Mouse (Mus musculus) frontal cortex, postnatal 25 days (tissue): ENCODE data around the gene Gm29427.
"Not testable (repeated sequence)": the region's sequence is repeated elsewhere in the genome, so short reads cannot be mapped to it uniquely, and the experiment has no call there.

Experiments
- DNase-seq, 2 experiments: peaks; one replicate each; pipeline ENCODE4 v3.0.0; 2022; ENCODE audit warnings: low spot score in 2 of 2

Gm29427 gene

DNA sequence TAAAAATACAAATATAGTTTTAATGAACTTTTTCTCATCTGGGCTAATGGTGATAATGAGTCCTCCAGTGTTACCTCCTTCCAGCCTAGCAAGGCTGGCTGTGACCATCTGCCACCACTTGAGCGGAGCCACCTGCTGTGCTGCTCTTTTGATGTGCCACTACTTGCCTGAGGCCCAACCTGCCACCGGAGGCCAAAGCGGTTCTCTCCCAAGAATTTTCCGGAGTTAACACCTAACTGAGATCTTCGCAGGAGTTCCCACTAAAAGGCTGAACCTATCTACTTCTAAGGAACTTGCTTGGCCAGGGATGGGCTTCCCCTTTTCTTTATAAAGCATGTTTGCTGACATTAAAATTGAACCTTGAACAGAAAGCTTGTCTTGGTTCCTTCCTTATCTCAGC, 56.0 kb downstream of the Gm29427 start:
- not testable (repeated sequence) for DNase-seq

DNA sequence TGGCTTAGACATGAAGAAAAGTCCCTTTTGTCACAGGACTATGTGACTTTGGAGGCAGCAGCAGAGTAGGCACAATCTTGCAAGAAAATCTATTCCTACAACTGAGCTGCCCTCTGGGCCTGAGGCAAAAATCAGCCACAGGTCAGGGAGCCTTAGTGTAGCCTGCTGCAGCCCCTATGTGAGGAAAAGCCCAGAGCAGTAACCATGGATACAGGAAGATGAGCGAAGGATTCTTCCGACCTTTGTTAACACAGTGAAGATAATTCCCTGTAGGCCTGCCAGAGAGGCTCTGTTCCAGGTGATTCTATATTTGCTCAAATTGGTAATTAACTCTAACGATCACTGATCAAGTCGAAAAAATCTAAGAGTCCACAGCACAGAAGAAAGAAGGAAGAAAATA, 71.5 kb downstream of the Gm29427 start:
- DNase-seq, result no peak

DNA sequence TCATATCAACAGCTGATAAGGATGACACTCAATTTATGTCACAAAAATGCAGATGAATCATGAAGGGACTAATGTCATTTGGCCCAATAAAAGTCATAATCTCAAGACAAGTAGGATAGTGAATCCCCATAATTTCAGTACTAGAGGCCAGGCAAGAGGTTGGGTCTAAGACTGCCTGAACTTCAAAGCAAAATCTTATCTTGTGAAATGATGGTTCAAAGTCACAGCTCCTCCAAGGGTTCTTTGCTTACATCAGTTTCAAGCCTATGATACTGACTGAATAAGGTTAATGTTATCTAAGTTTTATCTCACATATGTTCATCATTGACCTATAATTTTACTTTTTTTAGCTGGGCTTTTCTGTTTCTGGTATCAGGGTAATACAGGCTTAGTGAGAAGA, 74.6 kb downstream of the Gm29427 start:
- no peak for DNase-seq

DNA sequence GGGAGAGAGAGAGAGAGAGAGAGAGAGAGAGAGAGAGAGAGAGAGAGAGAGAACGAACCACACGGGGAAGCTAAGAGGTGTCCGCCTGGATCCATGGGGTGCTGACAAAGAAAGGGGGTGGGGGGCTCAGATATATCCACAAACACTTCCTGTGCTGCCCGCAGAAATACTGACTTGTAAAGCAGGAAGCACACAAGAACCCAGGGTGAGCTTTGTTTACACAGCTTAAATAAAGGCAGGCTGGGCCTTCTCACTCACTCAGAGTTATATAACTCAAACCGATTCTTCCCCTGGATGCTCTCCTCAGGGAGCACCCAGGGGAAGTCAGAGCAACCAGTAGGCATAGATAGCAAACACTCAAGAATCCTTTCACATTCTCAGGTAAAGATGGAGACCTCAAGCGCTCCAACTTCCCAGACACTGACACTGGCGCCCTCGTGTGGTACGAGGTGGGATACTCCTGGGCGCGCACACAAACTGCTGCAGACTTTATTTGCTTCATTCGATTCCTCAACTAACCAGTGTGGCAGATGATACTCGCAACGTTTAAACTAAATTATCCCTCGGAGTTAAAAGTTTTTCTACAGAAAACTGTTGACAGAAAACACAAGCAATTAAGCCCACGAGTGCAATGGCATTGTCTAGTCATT, 81.7 kb downstream of the Gm29427 start:
- DNase-seq, result peak; percentile 50 to 62

DNA sequence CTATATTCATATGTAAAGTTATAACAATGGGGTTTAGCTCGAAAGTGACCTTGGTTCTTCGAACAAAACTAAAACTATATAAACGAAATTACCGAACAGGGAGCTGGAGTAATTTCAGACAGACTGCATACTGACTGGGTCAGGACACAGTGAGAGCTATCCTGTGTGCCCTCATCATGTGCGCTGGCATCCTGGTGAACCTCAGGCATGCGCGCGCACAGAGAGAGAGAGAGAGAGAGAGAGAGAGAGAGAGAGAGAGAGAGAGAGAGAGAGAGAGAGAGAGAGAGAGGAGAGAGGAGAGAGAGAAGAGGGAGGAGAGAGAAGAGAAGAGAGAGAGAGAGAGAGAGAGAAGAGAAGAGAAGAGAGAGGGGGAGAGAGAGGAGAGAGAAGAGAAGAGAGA, 82.3 kb downstream of the Gm29427 start:
- DNase-seq, result no peak

DNA sequence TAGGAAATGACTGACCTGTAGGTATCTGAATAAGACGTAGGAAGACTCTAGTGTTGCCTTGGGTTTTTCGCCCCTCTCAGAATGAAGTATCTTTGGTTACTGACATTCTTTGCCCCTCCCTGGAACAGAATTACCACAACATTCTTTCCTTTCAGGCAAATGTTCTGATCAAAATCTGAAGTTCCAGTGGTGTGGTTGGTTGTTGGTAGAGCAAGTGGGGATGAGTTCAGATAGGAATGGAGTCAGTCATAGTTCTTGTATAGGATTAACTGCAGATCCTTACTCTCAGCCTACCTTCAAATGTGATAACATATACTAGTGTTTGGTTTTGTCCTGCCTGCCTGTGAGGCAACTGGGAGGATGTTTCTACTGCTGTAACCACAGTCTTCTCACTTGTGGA, 86.1 kb downstream of the Gm29427 start, which contains the start of gene Zp3r:
Gene Zp3r (minus strand): TSS at position 101 of the 400 bp plus-strand sequence.
- no peak for DNase-seq
